Mouse (Mus musculus) bone marrow macrophage, adult 2 months (primary cell): ENCODE data around the gene Krt42. TPM values are rescaled to one million over a fixed set of nuclear protein-coding genes. Genes with fewer than 3 reads are reported as not detected.
"Not testable (repeated sequence)": the region's sequence is repeated elsewhere in the genome, so short reads cannot be mapped to it uniquely, and the experiment has no call there.

Experiments used
- H3K27ac ChIP-seq: 2 replicates; pipeline ENCODE4 v1.5.1; 2012; ENCODE audit warnings: low read depth, low read length; ENCODE audit not compliant: insufficient read depth
- H3K4me1 ChIP-seq: 2 replicates; pipeline ENCODE4 v1.6.1; 2012; ENCODE audit warnings: low read length; ENCODE audit not compliant: control insufficient read depth, insufficient read depth
- H3K4me3 ChIP-seq: 2 replicates; pipeline ENCODE4 v1.5.1; 2012; ENCODE audit warnings: mild to moderate bottlenecking, low read length, moderate library complexity; ENCODE audit not compliant: insufficient read depth
- CTCF ChIP-seq: IDR thresholded peaks from 2 replicates; pipeline ENCODE4 v1.5.1; 2012; ENCODE audit warnings: low read depth, mild to moderate bottlenecking, low read length, moderate library complexity
- POLR2A ChIP-seq: IDR thresholded peaks from 2 replicates; pipeline ENCODE4 v1.6.1; 2012; ENCODE audit warnings: mild to moderate bottlenecking, low read depth, low read length, borderline replicate concordance
- polyA plus RNA-seq: library from polyadenylated mRNA; stranded (reverse); fragments of >200 nt; gene quantifications from 2 replicates; pipeline ENCODE4 v1.2.4, GENCODE M21; 2012; ENCODE audit not compliant: missing spikeins, insufficient read depth, insufficient read length

Gene Krt42
- polyA plus RNA-seq, 1 experiment = not detected

- Histone ChIP-seq H3K27ac (no peak overlapping the region), H3K4me3 (no peak overlapping the region), H3K4me1 (no peaks in the 10 kb centered on the region)
- TF ChIP-seq CTCF (no peak), POLR2A (no peak)
Observed at GRCm38 (mm10) chr11:100257967-100258366, 11.7 kb downstream of the Krt42 start.

GRCm38 (mm10) chr11:100255514-100255913 is 14.2 kb downstream of the Krt42 start:
- Histone ChIP-seq H3K27ac (no peak overlapping the region), H3K4me1 (no peaks in the 10 kb centered on the region), H3K4me3 (no peak overlapping the region)
- TF ChIP-seq POLR2A (no peak), CTCF (no peak)

DNA sequence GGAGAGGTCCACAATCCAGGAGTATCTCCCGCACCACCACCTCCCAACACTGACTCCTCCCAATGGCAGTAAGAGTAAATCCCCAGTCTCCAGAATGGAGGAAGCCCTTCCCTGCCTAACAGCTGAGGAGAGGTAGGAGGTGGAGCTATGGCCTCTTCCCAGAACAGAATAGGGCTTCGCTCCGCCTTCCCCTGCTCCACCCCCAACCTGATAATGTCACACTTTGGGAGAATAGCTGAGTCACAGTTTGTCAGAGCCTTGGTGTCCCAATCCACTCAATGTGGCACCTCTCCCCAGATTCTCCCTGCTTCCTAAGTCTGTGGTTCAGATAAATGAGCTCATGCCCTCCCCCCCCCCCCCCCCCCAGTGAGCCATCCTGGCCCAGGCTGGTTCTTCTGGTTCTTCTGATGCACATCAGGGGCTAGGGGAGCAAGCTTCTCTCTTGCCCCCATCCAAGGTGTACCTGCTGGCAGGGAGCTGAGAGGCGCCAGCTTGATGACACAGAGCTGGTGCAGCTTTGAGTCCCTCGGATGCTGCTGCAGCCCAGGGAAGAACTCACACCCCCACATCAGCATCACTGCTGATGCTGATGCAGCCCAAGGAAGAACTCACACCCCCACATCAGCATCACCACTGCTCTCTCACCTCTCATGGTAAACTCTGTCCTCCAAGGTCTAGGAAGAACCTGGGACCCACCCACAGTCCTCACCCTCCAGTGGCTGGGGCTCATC is 15.1 kb downstream of the Krt42 start:
- Histone ChIP-seq H3K4me3 (no peak overlapping the region), H3K27ac (no peak overlapping the region), H3K4me1 (no peaks in the 10 kb centered on the region)
- TF ChIP-seq POLR2A (no peak), CTCF (no peak)

- Histone ChIP-seq H3K27ac (no peak within 1 kb of the TSS), H3K4me1 (no peaks in the 10 kb centered on the region), H3K4me3 (no peak within 1 kb of the TSS)
- TF ChIP-seq POLR2A (no peak), CTCF (no peak)
Observed at GRCm38 (mm10) chr11:100248852-100249465, 20.7 kb downstream of the Krt42 start, which contains the start of gene Krt16. Krt16 (minus strand) TSS chr11:100248902.

- not testable (repeated sequence) for H3K4me1 ChIP-seq, H3K4me3 ChIP-seq, H3K27ac ChIP-seq
Observed at GRCm38 (mm10) chr11:100246471-100246870, 23.2 kb downstream of the Krt42 start.

DNA sequence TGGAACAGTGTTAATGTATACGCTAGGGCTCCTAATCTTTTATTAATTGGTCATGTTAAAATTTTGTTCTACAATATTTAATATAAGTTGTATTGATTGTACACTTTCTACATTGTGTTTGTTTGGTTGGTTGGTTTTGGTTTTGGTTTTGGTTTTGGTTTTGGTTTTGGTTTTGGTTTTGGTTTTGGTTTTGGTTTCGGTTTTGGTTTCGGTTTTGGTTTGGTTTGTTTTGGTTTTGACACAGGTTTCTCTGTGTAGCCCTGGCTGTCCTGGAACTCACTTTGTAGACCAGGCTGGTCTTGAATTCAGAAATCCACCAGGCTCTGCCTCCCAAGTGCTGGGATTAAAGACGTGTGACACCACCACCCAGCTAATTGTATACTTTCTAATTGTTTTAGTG is 29.4 kb downstream of the Krt42 start:
- not testable (repeated sequence) for H3K4me3 ChIP-seq, H3K4me1 ChIP-seq, H3K27ac ChIP-seq

GRCm38 (mm10) chr11:100221741-100222140 is 47.9 kb downstream of the Krt42 start:
- TF ChIP-seq CTCF (no peak), POLR2A (no peak)
- Histone ChIP-seq H3K4me3 (no peak overlapping the region), H3K27ac (no peak overlapping the region), H3K4me1 (no peaks in the 10 kb centered on the region)

DNA sequence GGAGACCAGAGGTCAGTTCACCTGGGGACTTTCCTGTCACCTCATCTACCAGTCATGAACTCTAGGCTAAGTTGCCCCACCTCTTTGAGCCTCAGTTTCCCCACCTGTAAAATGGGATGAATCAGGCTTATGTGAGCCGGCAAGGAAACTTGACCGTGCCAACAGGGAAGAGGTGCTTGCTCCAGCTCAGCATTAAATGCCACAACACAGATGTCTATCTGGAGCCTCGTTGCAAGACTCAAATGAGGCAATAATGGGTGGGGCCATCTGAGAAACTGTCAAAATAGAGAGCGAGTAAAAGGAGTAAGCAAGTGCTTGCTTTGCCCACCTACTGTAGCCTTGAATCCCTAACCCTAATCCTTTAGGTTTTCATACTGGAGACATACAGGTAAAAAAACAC is 50.4 kb downstream of the Krt42 start:
- Histone ChIP-seq H3K4me3 (no peak overlapping the region), H3K27ac (no peak overlapping the region), H3K4me1 (no peaks in the 10 kb centered on the region)
- TF ChIP-seq CTCF (no peak), POLR2A (no peak)

Other genes starting within 250 kb of the Krt42 start
- gene Krt33b, start 240.0 kb downstream of the Krt42 start, polyA plus RNA-seq = not detected in 2 replicates
- not detected in 2 replicates for gene Krt34, start 228.3 kb downstream of the Krt42 start, polyA plus RNA-seq
- gene Krt31, start 219.3 kb downstream of the Krt42 start, polyA plus RNA-seq = not detected in 2 replicates
- gene Krt32, start 181.6 kb downstream of the Krt42 start, polyA plus RNA-seq = not detected in 2 replicates
- not detected in 2 replicates for gene Krt35, start 173.6 kb downstream of the Krt42 start, polyA plus RNA-seq
- not detected in 2 replicates for gene Krt36, start 164.2 kb downstream of the Krt42 start, polyA plus RNA-seq
- gene Krt13, start 148.3 kb downstream of the Krt42 start, polyA plus RNA-seq = not detected in 2 replicates
- not detected in 2 replicates for gene Krt15, start 133.9 kb downstream of the Krt42 start, polyA plus RNA-seq
- gene Krt19, start 121.2 kb downstream of the Krt42 start, polyA plus RNA-seq = not detected in 2 replicates
- gene Krt9, start 76.6 kb downstream of the Krt42 start, polyA plus RNA-seq = not detected in 2 replicates
- not detected in 2 replicates for gene Krt14, start 62.3 kb downstream of the Krt42 start, polyA plus RNA-seq
- not detected in 2 replicates for gene Krt16, start 21.0 kb downstream of the Krt42 start, polyA plus RNA-seq
- gene Krt17, start 8.8 kb downstream of the Krt42 start, polyA plus RNA-seq = not detected in 2 replicates
- gene Eif1, start 50.0 kb upstream of the Krt42 start, polyA plus RNA-seq = 922 and 1,042 TPM in 2 replicates
- gene Gast, start 64.5 kb upstream of the Krt42 start, polyA plus RNA-seq = not detected in 2 replicates
- gene Hap1, start 86.3 kb upstream of the Krt42 start, polyA plus RNA-seq = 0.68 and 1.2 TPM in 2 replicates
- gene Jup, start 127.9 kb upstream of the Krt42 start, polyA plus RNA-seq = 7.3 and 15.0 TPM in 2 replicates
- 0.67 TPM in 1 of 2 replicates, not detected in the other for gene P3h4, start 145.0 kb upstream of the Krt42 start, polyA plus RNA-seq
- 1.3 and 1.6 TPM in 2 replicates for gene Fkbp10, start 145.8 kb upstream of the Krt42 start, polyA plus RNA-seq
- gene Nt5c3b, start 171.9 kb upstream of the Krt42 start, polyA plus RNA-seq = 13.0 and 17.6 TPM in 2 replicates
- gene Klhl10, start 172.0 kb upstream of the Krt42 start, polyA plus RNA-seq = not detected in 2 replicates
- gene Klhl11, start 202.9 kb upstream of the Krt42 start, polyA plus RNA-seq = 4.7 and 6.1 TPM in 2 replicates